Mouse (Mus musculus) midbrain, embryonic 14.5 days (tissue): ENCODE results near the gene Slc11a1. TPM values are rescaled to one million over a fixed set of nuclear protein-coding genes. Genes with fewer than 3 reads are reported as not detected.
A peak's percentile ranks its signal among the peaks of the same experiment; 100 is the strongest.
"Not testable (repeated sequence)": the region's sequence is repeated elsewhere in the genome, so short reads cannot be mapped to it uniquely, and the experiment has no call there.

Experiments
- ATAC-seq: fragments of 200-750 bp; cut with Nextera tagmentation; 2 replicates; pipeline ENCODE4 v1.8.0; 2017; ENCODE audit warnings: moderate number of reproducible peaks, moderate library complexity; ENCODE audit not compliant: low FRiP score, low TSS enrichment
- DNase-seq: peaks from one replicate; pipeline ENCODE4 v3.0.0-alpha.2; 2015
- H3K27ac ChIP-seq: fragments of 300-500 bp; sonication (generic); replicated peaks from 2 replicates; pipeline ENCODE4 v1.5.1; 2014; ENCODE audit warnings: mild to moderate bottlenecking, low read depth, low read length, moderate library complexity
- H3K27me3 ChIP-seq: fragments of 300-500 bp; sonication (generic); 2 replicates; pipeline ENCODE4 v1.6.1; 2014; ENCODE audit warnings: low read length, control low read depth, mixed read lengths; ENCODE audit not compliant: control insufficient read depth, insufficient read depth
- H3K36me3 ChIP-seq: fragments of 300-500 bp; sonication (generic); 2 replicates; pipeline ENCODE4 v1.6.1; 2014; ENCODE audit warnings: low read length, control low read depth; ENCODE audit not compliant: control insufficient read depth, insufficient read depth
- H3K4me1 ChIP-seq: fragments of 300-500 bp; sonication (generic); 2 replicates; pipeline ENCODE4 v1.6.1; 2014; ENCODE audit warnings: mild to moderate bottlenecking, antibody characterized with exemption, low read length, control low read depth; ENCODE audit not compliant: control insufficient read depth, insufficient read depth
- H3K4me2 ChIP-seq: fragments of 300-500 bp; sonication (generic); 2 replicates; pipeline ENCODE4 v1.6.1; 2014; ENCODE audit warnings: mild to moderate bottlenecking, low read length, moderate library complexity
- H3K4me3 ChIP-seq: fragments of 300-500 bp; sonication (generic); replicated peaks from 2 replicates; pipeline ENCODE4 v1.5.1; 2014; ENCODE audit warnings: low read depth, low read length
- H3K9ac ChIP-seq: fragments of 300-500 bp; sonication (generic); replicated peaks from 2 replicates; pipeline ENCODE4 v1.6.1; 2014; ENCODE audit warnings: mild to moderate bottlenecking, low read length, moderate library complexity
- H3K9me3 ChIP-seq: fragments of 300-500 bp; sonication (generic); 2 replicates; pipeline ENCODE4 v1.6.1; 2016; ENCODE audit warnings: low read length, control low read depth, mixed read lengths; ENCODE audit not compliant: control insufficient read depth
- WGBS: fragments of 180-500 bp; shearing (Covaris S2); extraction: QIAGEN DNeasy Blood & Tissue Kit; methylation state at CpG from one replicate; pipeline ENCODE4 v1.1.7; 2014; 5-methylcytosine and 5-hydroxymethylcytosine counted together
- polyA plus RNA-seq: library from polyadenylated mRNA; unstranded; fragments of >200 nt; fragmentation: Nextera tagmentation; extraction: Ambion mirVana; gene quantifications from 2 replicates; pipeline ENCODE4 v1.2.1, GENCODE M21; 2014

The Slc11a1 gene
- polyA plus RNA-seq, 1 experiment from 2014 or later, result 2.7 TPM

GRCm38 (mm10) chr1:74393010-74393409 is 18.0 kb downstream of the Slc11a1 start:
- Histone ChIP-seq H3K4me2 (peak overlapping the region; percentile 91), H3K27ac (no peak overlapping the region), H3K4me3 (peak overlapping the region; percentile 96), H3K9me3 (no peaks in the 10 kb centered on the region), H3K27me3 (peaks cover 8% of the 10 kb centered on the region; the same call in 1 of the 2 replicates), H3K4me1 (peaks cover 12% of the 10 kb centered on the region), H3K9ac (peak overlapping the region; percentile 74; the same call in 1 of the 2 replicates), H3K36me3 (peaks cover 12% of the 10 kb centered on the region)
- 45% methylated on average over 7 of the region's 7 CpGs for WGBS
- DNase-seq, result no peak
- ATAC-seq, result no peak

- no peak for DNase-seq
- H3K36me3 ChIP-seq, result peaks cover 12% of the 10 kb centered on the region
- 90% methylated on average over 9 of the region's 9 CpGs for WGBS
- H3K27ac ChIP-seq, result no peak overlapping the region
- peaks cover 8% of the 10 kb centered on the region; the same call in 1 of the 2 replicates for H3K27me3 ChIP-seq
- peaks cover 12% of the 10 kb centered on the region for H3K4me1 ChIP-seq
- H3K9ac ChIP-seq, result no peak overlapping the region
- no peak for ATAC-seq
- no peak overlapping the region for H3K4me3 ChIP-seq
- no peak overlapping the region for H3K4me2 ChIP-seq
- H3K9me3 ChIP-seq, result no peaks in the 10 kb centered on the region
Measured at GRCm38 (mm10) chr1:74393697-74394096, 18.7 kb downstream of the Slc11a1 start.

DNA sequence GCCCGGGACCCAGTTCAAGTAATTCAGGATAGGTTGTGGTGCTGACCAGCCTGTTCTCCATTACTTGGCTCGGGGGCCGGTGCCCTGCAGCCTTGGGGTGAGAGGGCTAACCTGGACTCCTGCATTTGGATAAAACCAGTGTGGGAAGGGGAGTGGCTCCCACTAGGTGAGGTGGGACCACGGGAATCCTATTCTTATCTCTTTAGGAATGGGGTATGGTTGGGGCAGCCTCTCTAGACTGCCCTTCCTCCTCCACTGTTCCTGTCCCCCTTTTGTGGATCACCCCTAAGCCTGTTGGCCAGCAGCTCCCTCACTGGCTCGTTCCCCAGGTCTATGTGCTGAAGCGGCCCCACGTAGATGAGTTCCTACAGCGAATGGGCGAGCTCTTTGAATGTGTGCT is 19.3 kb downstream of the Slc11a1 start:
- no peaks in the 10 kb centered on the region for H3K9me3 ChIP-seq
- H3K36me3 ChIP-seq, result peaks cover 12% of the 10 kb centered on the region
- H3K4me2 ChIP-seq, result no peak overlapping the region
- no peak overlapping the region for H3K9ac ChIP-seq
- peaks cover 8% of the 10 kb centered on the region; the same call in 1 of the 2 replicates for H3K27me3 ChIP-seq
- WGBS, result 92% methylated on average over 9 of the region's 9 CpGs
- H3K27ac ChIP-seq, result no peak overlapping the region
- ATAC-seq (no peak), DNase-seq (no peak)
- peaks cover 12% of the 10 kb centered on the region for H3K4me1 ChIP-seq
- H3K4me3 ChIP-seq, result no peak overlapping the region

DNA sequence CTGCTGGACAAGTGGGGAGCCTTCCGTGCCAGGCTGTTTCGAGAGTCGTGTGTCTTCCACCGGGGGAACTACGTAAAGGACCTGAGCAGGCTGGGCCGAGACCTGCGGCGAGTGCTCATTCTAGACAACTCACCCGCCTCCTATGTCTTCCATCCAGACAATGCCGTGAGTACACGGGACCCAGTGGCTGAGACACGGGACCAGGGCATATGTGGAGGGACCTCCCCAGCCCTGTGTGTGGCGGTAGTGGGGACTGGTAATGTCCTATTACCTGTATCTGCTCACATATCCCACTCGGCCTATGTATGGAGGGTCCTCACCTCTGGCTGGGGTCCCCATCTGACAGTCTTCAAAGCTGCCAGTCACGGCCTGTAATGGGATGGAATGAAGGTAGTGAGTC is 19.9 kb downstream of the Slc11a1 start:
- WGBS, result 93% methylated on average over 15 of the region's 15 CpGs
- no peak for ATAC-seq
- no peak overlapping the region for H3K27ac ChIP-seq

GRCm38 (mm10) chr1:74395290-74395689 is 20.3 kb downstream of the Slc11a1 start:
- no peak overlapping the region for H3K4me3 ChIP-seq
- peaks cover 12% of the 10 kb centered on the region for H3K4me1 ChIP-seq
- ATAC-seq (no peak), DNase-seq (no peak)
- H3K9ac ChIP-seq, result no peak overlapping the region
- peaks cover 4% of the 10 kb centered on the region; the same call in 1 of the 2 replicates for H3K27me3 ChIP-seq
- 91% methylated on average over 13 of the region's 13 CpGs for WGBS
- no peak overlapping the region for H3K27ac ChIP-seq
- H3K4me2 ChIP-seq, result no peak overlapping the region
- H3K9me3 ChIP-seq, result no peaks in the 10 kb centered on the region
- H3K36me3 ChIP-seq, result peaks cover 12% of the 10 kb centered on the region

More for the DNA sequence above, 19.9 kb downstream of the Slc11a1 start:
- peaks cover 12% of the 10 kb centered on the region for H3K4me1 ChIP-seq
- no peak overlapping the region for H3K4me2 ChIP-seq
- no peak overlapping the region for H3K4me3 ChIP-seq
- DNase-seq, result no peak
- no peak overlapping the region for H3K9ac ChIP-seq
- H3K36me3 ChIP-seq, result peaks cover 12% of the 10 kb centered on the region
- H3K9me3 ChIP-seq, result no peaks in the 10 kb centered on the region
- H3K27me3 ChIP-seq, result peaks cover 8% of the 10 kb centered on the region; the same call in 1 of the 2 replicates

GRCm38 (mm10) chr1:74396456-74397222 is 21.6 kb downstream of the Slc11a1 start:
- Histone ChIP-seq H3K4me1 (peaks cover 12% of the 10 kb centered on the region), H3K9ac (peak overlapping the region; percentile 48; the same call in 1 of the 2 replicates), H3K36me3 (peaks cover 12% of the 10 kb centered on the region), H3K4me3 (peak overlapping the region; percentile 36), H3K4me2 (peak overlapping the region; percentile 61)
- not testable (repeated sequence) for H3K9me3 ChIP-seq, H3K27ac ChIP-seq, ATAC-seq, H3K27me3 ChIP-seq, DNase-seq
- 8% methylated on average over 11 of the region's 12 CpGs for WGBS

GRCm38 (mm10) chr1:74397268-74397918 is 22.4 kb downstream of the Slc11a1 start:
- Histone ChIP-seq H3K4me2 (peak overlapping the region; percentile 61), H3K9ac (peak overlapping the region; percentile 48; the same call in 1 of the 2 replicates), H3K4me1 (peaks cover 7% of the 10 kb centered on the region), H3K36me3 (peaks cover 12% of the 10 kb centered on the region), H3K4me3 (peak overlapping the region; percentile 36), H3K9me3 (no peaks in the 10 kb centered on the region), H3K27ac (0 out of 2 replicates have a peak overlapping the region, but pooled peaks have one; percentile 37), H3K27me3 (no peaks in the 10 kb centered on the region)
- under 1% methylated on average over 41 of the region's 41 CpGs for WGBS
- ATAC-seq, result peak; percentile 81
- peak; percentile 91 for DNase-seq

DNA sequence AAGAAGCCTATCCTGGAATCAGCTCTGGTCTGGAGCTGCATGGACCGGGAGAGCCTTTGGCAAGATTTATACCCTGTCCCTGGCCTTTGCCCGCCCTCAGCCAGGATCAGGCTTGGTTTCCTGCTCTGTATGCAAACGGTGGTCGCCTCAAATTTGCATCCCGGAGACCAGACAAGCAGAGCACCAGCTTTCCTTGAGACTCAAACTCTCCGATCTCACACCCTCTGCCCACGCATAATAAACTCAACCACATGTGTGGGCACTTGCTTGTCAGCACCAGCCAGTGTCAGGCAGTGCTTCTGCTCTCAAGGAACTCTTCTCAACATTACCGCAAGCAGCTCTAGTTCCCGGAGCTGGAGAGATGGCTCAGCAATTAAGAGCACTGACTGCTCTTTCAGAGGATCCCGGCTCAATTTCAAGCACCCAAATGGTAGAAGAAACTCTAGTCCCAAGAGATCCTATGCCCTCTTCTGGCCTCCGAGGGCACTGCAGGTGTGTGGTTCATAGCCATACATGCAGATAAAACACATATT is 23.0 kb downstream of the Slc11a1 start:
- peak; percentile 68 for DNase-seq
- H3K9ac ChIP-seq, result peak overlapping the region; percentile 48; the same call in 1 of the 2 replicates
- 6% methylated on average over 11 of the region's 11 CpGs for WGBS
- peak; percentile 38; the same call in 1 of the 2 replicates for ATAC-seq
- 0 out of 2 replicates have a peak, but pooled peaks cover 1% of the 10 kb centered on the region for H3K4me1 ChIP-seq
- H3K27ac ChIP-seq, result no peak overlapping the region
- peak overlapping the region; percentile 61 for H3K4me2 ChIP-seq
- H3K36me3 ChIP-seq, result peaks cover 12% of the 10 kb centered on the region
- H3K4me3 ChIP-seq, result peak overlapping the region; percentile 36
- no peaks in the 10 kb centered on the region for H3K27me3 ChIP-seq
- H3K9me3 ChIP-seq, result no peaks in the 10 kb centered on the region
